Mouse (Mus musculus) kidney, embryonic 16.5 days (tissue): ENCODE data around the gene Slc35f4. TPM values are rescaled to one million over a fixed set of nuclear protein-coding genes. Genes with fewer than 3 reads are reported as not detected.

Experiments
- ATAC-seq: fragments of 200-750 bp; cut with Nextera tagmentation; 2 replicates; pipeline ENCODE4 v1.8.0; 2017; ENCODE audit warnings: moderate TSS enrichment; ENCODE audit not compliant: low FRiP score, low TSS enrichment
- H3K27ac ChIP-seq: fragments of 300-500 bp; sonication (generic); 2 replicates; pipeline ENCODE4 v1.5.1; 2014; ENCODE audit warnings: low read length
- H3K27me3 ChIP-seq: fragments of 300-500 bp; sonication (generic); 2 replicates; pipeline ENCODE4 v1.6.1; 2014; ENCODE audit warnings: low read length, control low read depth, mixed read lengths; ENCODE audit not compliant: insufficient read depth
- H3K36me3 ChIP-seq: fragments of 300-500 bp; sonication (generic); 2 replicates; pipeline ENCODE4 v1.6.1; 2014; ENCODE audit warnings: low read length, control low read depth, mixed read lengths; ENCODE audit not compliant: insufficient read depth
- H3K4me1 ChIP-seq: fragments of 300-500 bp; sonication (generic); 2 replicates; pipeline ENCODE4 v1.6.1; 2014; ENCODE audit warnings: low read length, control low read depth, mixed read lengths; ENCODE audit not compliant: insufficient read depth
- H3K4me2 ChIP-seq: fragments of 300-500 bp; sonication (generic); replicated peaks from 2 replicates; pipeline ENCODE4 v1.6.1; 2014; ENCODE audit warnings: low read depth, low read length
- H3K4me3 ChIP-seq: fragments of 300-500 bp; sonication (generic); 2 replicates; pipeline ENCODE4 v1.5.1; 2014; ENCODE audit warnings: mild to moderate bottlenecking, low read length
- H3K9ac ChIP-seq: fragments of 300-500 bp; sonication (generic); replicated peaks from 2 replicates; pipeline ENCODE4 v1.6.1; 2014; ENCODE audit warnings: low read length
- H3K9me3 ChIP-seq: fragments of 300-500 bp; sonication (generic); 2 replicates; pipeline ENCODE4 v1.6.1; 2016; ENCODE audit warnings: low read length, control low read depth
- WGBS: fragments of 180-500 bp; shearing (Covaris S2); extraction: QIAGEN DNeasy Blood & Tissue Kit; methylation state at CpG from one replicate; pipeline ENCODE4 v1.1.7; 2014; 5-methylcytosine and 5-hydroxymethylcytosine counted together
- polyA plus RNA-seq: library from polyadenylated mRNA; unstranded; fragments of >200 nt; fragmentation: Nextera tagmentation; extraction: Ambion mirVana; gene quantifications from 2 replicates; pipeline ENCODE4 v1.2.1, GENCODE M21; 2015

Gene Slc35f4
- polyA plus RNA-seq, 1 experiment from 2014 or later, result not detected

DNA sequence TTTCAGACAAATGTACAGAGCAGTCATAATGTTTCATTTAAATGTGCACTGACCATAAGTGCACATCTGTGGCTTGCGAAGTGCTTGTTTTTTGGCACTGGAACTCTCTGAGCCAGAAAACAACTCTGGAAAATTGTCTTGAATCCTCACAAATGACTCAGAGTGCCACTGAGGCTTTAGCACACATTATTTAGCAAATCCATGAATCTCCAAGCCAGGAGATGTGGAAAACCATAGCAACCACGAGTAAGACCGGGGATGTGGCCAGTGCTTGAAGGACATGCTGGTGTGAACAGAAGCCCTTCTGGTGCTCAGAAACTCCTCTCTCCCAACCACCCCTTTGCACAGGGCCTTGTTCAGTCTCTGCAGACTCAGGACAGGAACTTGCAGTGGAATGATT lies 33.3 kb downstream of the Slc35f4 start:
- Histone ChIP-seq H3K4me1 (no peaks in the 10 kb centered on the region), H3K9me3 (no peaks in the 10 kb centered on the region), H3K27me3 (no peaks in the 10 kb centered on the region), H3K27ac (no peak overlapping the region), H3K36me3 (no peaks in the 10 kb centered on the region), H3K4me3 (no peak overlapping the region), H3K9ac (no peak overlapping the region), H3K4me2 (no peak overlapping the region)
- no peak for ATAC-seq
- WGBS, result 91% methylated on average over 3 of the region's 3 CpGs

GRCm38 (mm10) chr14:49476602-49477001 lies 49.2 kb downstream of the Slc35f4 start:
- H3K9me3 ChIP-seq, result no peaks in the 10 kb centered on the region
- no peak overlapping the region for H3K9ac ChIP-seq
- WGBS, result 72% methylated on average over 2 of the region's 2 CpGs
- H3K4me3 ChIP-seq, result no peak overlapping the region
- H3K36me3 ChIP-seq, result no peaks in the 10 kb centered on the region
- no peak for ATAC-seq
- no peaks in the 10 kb centered on the region for H3K4me1 ChIP-seq
- H3K27me3 ChIP-seq, result no peaks in the 10 kb centered on the region
- H3K27ac ChIP-seq, result no peak overlapping the region
- no peak overlapping the region for H3K4me2 ChIP-seq

GRCm38 (mm10) chr14:49461761-49462160 lies 64.1 kb downstream of the Slc35f4 start:
- Histone ChIP-seq H3K4me1 (no peaks in the 10 kb centered on the region), H3K4me3 (no peak overlapping the region), H3K36me3 (no peaks in the 10 kb centered on the region), H3K27me3 (no peaks in the 10 kb centered on the region), H3K9ac (no peak overlapping the region), H3K27ac (no peak overlapping the region), H3K4me2 (no peak overlapping the region), H3K9me3 (no peaks in the 10 kb centered on the region)
- 76% methylated on average over 2 of the region's 2 CpGs for WGBS
- ATAC-seq, result no peak

- no peak overlapping the region for H3K9ac ChIP-seq
- no peak overlapping the region for H3K27ac ChIP-seq
- no peaks in the 10 kb centered on the region for H3K27me3 ChIP-seq
- no peaks in the 10 kb centered on the region for H3K4me1 ChIP-seq
- WGBS, result 77% methylated on average over 3 of the region's 3 CpGs
- H3K4me2 ChIP-seq, result no peak overlapping the region
- no peaks in the 10 kb centered on the region for H3K36me3 ChIP-seq
- H3K4me3 ChIP-seq, result no peak overlapping the region
- ATAC-seq, result no peak
- no peaks in the 10 kb centered on the region for H3K9me3 ChIP-seq
These were observed 65.0 kb downstream of the Slc35f4 start for GRCm38 (mm10) chr14:49460799-49461198.

- H3K4me1 ChIP-seq, result no peaks in the 10 kb centered on the region
- no peak for ATAC-seq
- H3K9ac ChIP-seq, result no peak overlapping the region
- H3K4me2 ChIP-seq, result no peak overlapping the region
- no peak overlapping the region for H3K27ac ChIP-seq
- 85% methylated on average over 6 of the region's 6 CpGs for WGBS
- H3K27me3 ChIP-seq, result no peaks in the 10 kb centered on the region
- H3K4me3 ChIP-seq, result no peak overlapping the region
- no peaks in the 10 kb centered on the region for H3K9me3 ChIP-seq
- H3K36me3 ChIP-seq, result no peaks in the 10 kb centered on the region
These were observed 71.4 kb downstream of the Slc35f4 start for GRCm38 (mm10) chr14:49454283-49454914.

DNA sequence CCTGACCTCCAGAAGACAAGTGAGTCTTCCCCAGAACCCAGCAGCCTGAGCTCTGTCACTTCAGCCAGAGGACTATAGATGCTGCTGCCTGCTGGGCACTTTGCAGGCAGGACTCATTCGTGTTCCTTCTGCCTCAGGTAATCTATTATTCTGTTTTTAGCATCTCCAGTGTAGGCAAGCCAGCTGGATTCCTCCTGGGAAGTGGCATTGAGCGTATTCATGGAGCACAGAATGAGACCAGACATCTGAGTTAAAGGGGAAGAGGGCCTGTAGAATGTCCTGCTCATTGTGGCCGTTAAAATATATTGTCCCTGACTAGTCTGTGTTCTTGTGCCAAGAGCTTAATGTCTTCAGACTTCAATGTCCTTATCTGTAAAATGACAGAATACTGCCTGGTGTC lies 72.1 kb downstream of the Slc35f4 start:
- no peaks in the 10 kb centered on the region for H3K27me3 ChIP-seq
- H3K4me1 ChIP-seq, result no peaks in the 10 kb centered on the region
- ATAC-seq, result no peak
- H3K4me3 ChIP-seq, result no peak overlapping the region
- H3K9ac ChIP-seq, result no peak overlapping the region
- no peak overlapping the region for H3K27ac ChIP-seq
- no peaks in the 10 kb centered on the region for H3K36me3 ChIP-seq
- H3K9me3 ChIP-seq, result no peaks in the 10 kb centered on the region
- WGBS, result 33% methylated on average over 3 of the region's 3 CpGs
- H3K4me2 ChIP-seq, result no peak overlapping the region

GRCm38 (mm10) chr14:49447669-49448068 lies 78.2 kb downstream of the Slc35f4 start:
- Histone ChIP-seq H3K9ac (no peak overlapping the region), H3K36me3 (no peaks in the 10 kb centered on the region), H3K4me2 (no peak overlapping the region), H3K27me3 (no peaks in the 10 kb centered on the region), H3K27ac (no peak overlapping the region), H3K4me1 (no peaks in the 10 kb centered on the region), H3K4me3 (no peak overlapping the region), H3K9me3 (no peaks in the 10 kb centered on the region)
- ATAC-seq, result no peak
- WGBS, result 41% methylated on average over 7 of the region's 7 CpGs

DNA sequence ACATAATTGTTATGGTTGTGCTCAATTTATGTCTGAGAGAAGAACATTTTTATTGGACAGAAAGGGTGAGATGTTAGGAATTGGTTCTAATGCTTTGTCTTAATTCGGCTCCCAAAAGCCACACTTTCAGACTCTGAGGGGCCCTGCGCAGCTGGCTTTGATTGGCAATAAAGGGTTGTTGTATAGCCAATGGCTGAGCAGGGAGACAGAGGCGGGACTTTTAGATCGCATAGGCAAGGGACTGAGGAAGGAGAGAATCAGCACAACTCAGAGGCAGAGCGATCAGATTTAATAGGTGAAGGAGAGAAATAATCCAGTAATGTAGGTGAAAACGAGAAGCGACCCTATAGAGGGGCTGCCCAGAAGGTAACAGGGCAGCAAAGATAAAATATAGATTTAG lies 79.4 kb downstream of the Slc35f4 start:
- Histone ChIP-seq H3K27me3 (no peaks in the 10 kb centered on the region), H3K4me2 (no peak overlapping the region), H3K27ac (no peak overlapping the region), H3K9ac (no peak overlapping the region), H3K4me1 (no peaks in the 10 kb centered on the region), H3K4me3 (no peak overlapping the region), H3K9me3 (no peaks in the 10 kb centered on the region), H3K36me3 (no peaks in the 10 kb centered on the region)
- WGBS, result 44% methylated on average over 7 of the region's 7 CpGs
- no peak for ATAC-seq

- WGBS, result 93% methylated on average over 3 of the region's 3 CpGs
- H3K9ac ChIP-seq, result no peak overlapping the region
- no peak for ATAC-seq
- no peaks in the 10 kb centered on the region for H3K27me3 ChIP-seq
- H3K4me1 ChIP-seq, result no peaks in the 10 kb centered on the region
- H3K36me3 ChIP-seq, result no peaks in the 10 kb centered on the region
- H3K27ac ChIP-seq, result no peak overlapping the region
- H3K4me2 ChIP-seq, result no peak overlapping the region
- no peak overlapping the region for H3K4me3 ChIP-seq
- no peaks in the 10 kb centered on the region for H3K9me3 ChIP-seq
These were observed 89.0 kb downstream of the Slc35f4 start for GRCm38 (mm10) chr14:49436811-49437210.

DNA sequence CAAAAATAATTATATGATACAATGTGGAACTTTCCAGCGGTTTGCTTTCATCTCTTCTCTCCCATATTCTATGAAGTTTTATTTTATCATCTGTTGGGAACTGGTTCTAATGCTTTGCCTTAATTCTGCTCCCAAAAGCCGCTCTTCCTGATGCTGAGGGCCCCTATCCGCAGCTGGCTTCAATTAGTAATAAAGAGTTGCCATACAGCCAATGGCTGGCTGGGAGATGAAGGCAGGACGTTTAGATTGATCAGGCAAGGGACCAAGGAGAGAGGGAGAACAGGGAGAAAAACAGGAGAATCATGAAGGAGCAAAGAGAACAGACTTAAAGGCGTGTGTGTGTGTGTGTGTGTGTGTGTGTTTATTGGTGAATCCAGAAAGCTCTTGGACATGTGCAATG lies 94.0 kb downstream of the Slc35f4 start:
- H3K4me3 ChIP-seq, result no peak overlapping the region
- H3K9ac ChIP-seq, result no peak overlapping the region
- H3K36me3 ChIP-seq, result no peaks in the 10 kb centered on the region
- H3K27ac ChIP-seq, result no peak overlapping the region
- ATAC-seq, result no peak
- no peaks in the 10 kb centered on the region for H3K4me1 ChIP-seq
- WGBS, result 81% methylated on average over 5 of the region's 5 CpGs
- H3K4me2 ChIP-seq, result no peak overlapping the region
- H3K9me3 ChIP-seq, result no peaks in the 10 kb centered on the region
- H3K27me3 ChIP-seq, result no peaks in the 10 kb centered on the region
